In genomic region chr3:37817434-37817805, GRCm38 (mm10) we compare ENCODE assay signal across 13 mouse cellular contexts.
DNase-seq lines count a peak whose midpoint lies in the region; ATAC-seq and TF ChIP-seq lines count a peak whose summit lies in the region.
"Had no signal": no experiment of that assay in that cellular context is flagged by ENCODE, and none has a peak within 500 bp of the region (broad histone marks: within the 10 kb centered on the region; RNA-seq: fewer than 3 reads in every experiment).

No protein-coding gene starts in this region.

- H3K9me3 ChIP-seq in forebrain, embryonic 14.5 days (replicated peaks; ENCODE audit: control insufficient read depth, low read length): no peaks in the 10 kb centered on the region
- no peaks in the 10 kb centered on the region for H3K9me3 ChIP-seq in forebrain, embryonic 13.5 days (replicated peaks)
- H3K9me3 ChIP-seq in intestine, embryonic 14.5 days (ENCODE audit: control insufficient read depth, low read length): no peaks in the 10 kb centered on the region
- H3K9me3 ChIP-seq in intestine, postnatal 0 days (ENCODE audit: control insufficient read depth): no peaks in the 10 kb centered on the region
- H3K9me3 ChIP-seq in neural tube, embryonic 13.5 days: no peaks in the 10 kb centered on the region
- H3K9me3 ChIP-seq: embryonic facial prominence, embryonic 12.5 days; liver, embryonic 13.5 days; megakaryocyte, embryonic 14.5 days had no signal

- 17% methylated on average over 3 of the region's 3 CpGs for WGBS in forebrain, embryonic 14.5 days
- WGBS in forebrain, embryonic 13.5 days: 25% methylated on average over 3 of the region's 3 CpGs
- WGBS in intestine, embryonic 14.5 days: 73% methylated on average over 3 of the region's 3 CpGs
- 78% methylated on average over 3 of the region's 3 CpGs for WGBS in intestine, postnatal 0 days
- 62% methylated on average over 3 of the region's 3 CpGs for WGBS in neural tube, embryonic 13.5 days

- TF ChIP-seq CTCF in intestine, postnatal 0 days (IDR thresholded peaks at IDR 0.05; ENCODE audit: low read depth): no peak

- H3K4me3 ChIP-seq in forebrain, embryonic 14.5 days (ENCODE audit: low read depth, low read length): no peak overlapping the region
- no peak overlapping the region for H3K4me3 ChIP-seq in forebrain, embryonic 13.5 days
- no peak overlapping the region for H3K4me3 ChIP-seq in intestine, embryonic 14.5 days (ENCODE audit: low read depth, low read length)
- H3K4me3 ChIP-seq in intestine, postnatal 0 days (ENCODE audit: low read depth, low read length): no peak overlapping the region
- no peak overlapping the region for H3K4me3 ChIP-seq in neural tube, embryonic 13.5 days
- H3K4me3 ChIP-seq: embryonic facial prominence, embryonic 12.5 days; liver, embryonic 13.5 days; megakaryocyte, embryonic 14.5 days; myocyte had no signal

- H3K27me3 ChIP-seq in forebrain, embryonic 14.5 days (replicated peaks; ENCODE audit: control insufficient read depth, insufficient read depth, low read length): no peaks in the 10 kb centered on the region
- peaks cover 33% of the 10 kb centered on the region for H3K27me3 ChIP-seq in forebrain, embryonic 13.5 days
- no peaks in the 10 kb centered on the region for H3K27me3 ChIP-seq in intestine, embryonic 14.5 days (replicated peaks; ENCODE audit: control insufficient read depth, insufficient read depth, low read length)
- H3K27me3 ChIP-seq in intestine, postnatal 0 days (replicated peaks; ENCODE audit: control insufficient read depth, insufficient read depth, low read length): no peaks in the 10 kb centered on the region
- H3K27me3 ChIP-seq in neural tube, embryonic 13.5 days: no peaks in the 10 kb centered on the region
- H3K27me3 ChIP-seq: embryonic facial prominence, embryonic 12.5 days; liver, embryonic 13.5 days; megakaryocyte, embryonic 14.5 days had no signal

- H3K4me2 ChIP-seq in forebrain, embryonic 14.5 days (ENCODE audit: low read length): no peak overlapping the region
- H3K4me2 ChIP-seq in forebrain, embryonic 13.5 days: no peak overlapping the region
- H3K4me2 ChIP-seq in intestine, embryonic 14.5 days (ENCODE audit: low read length): no peak overlapping the region
- no peak overlapping the region for H3K4me2 ChIP-seq in intestine, postnatal 0 days (replicated peaks; ENCODE audit: low read depth)
- H3K4me2 ChIP-seq in neural tube, embryonic 13.5 days: no peak overlapping the region
- H3K4me2 ChIP-seq: embryonic facial prominence, embryonic 12.5 days; liver, embryonic 13.5 days had no signal

- peak overlapping the region; percentile 59; the same call in 1 of the 2 replicates for H3K27ac ChIP-seq in forebrain, embryonic 14.5 days (ENCODE audit: low read depth, low read length)
- no peak overlapping the region for H3K27ac ChIP-seq in forebrain, embryonic 13.5 days
- no peak overlapping the region for H3K27ac ChIP-seq in intestine, embryonic 14.5 days (ENCODE audit: low read depth)
- H3K27ac ChIP-seq in intestine, postnatal 0 days (ENCODE audit: low read depth, low read length): no peak overlapping the region
- H3K27ac ChIP-seq in neural tube, embryonic 13.5 days (replicated peaks): 0 out of 2 replicates have a peak overlapping the region, but pooled peaks have one; percentile 46
- H3K27ac ChIP-seq: embryonic facial prominence, embryonic 12.5 days; liver, embryonic 13.5 days had no signal

- H3K9ac ChIP-seq in forebrain, embryonic 14.5 days (ENCODE audit: low read length): no peak overlapping the region
- no peak overlapping the region for H3K9ac ChIP-seq in forebrain, embryonic 13.5 days
- no peak overlapping the region for H3K9ac ChIP-seq in intestine, embryonic 14.5 days (ENCODE audit: low read length)
- no peak overlapping the region for H3K9ac ChIP-seq in intestine, postnatal 0 days (ENCODE audit: low read depth, low read length)
- H3K9ac ChIP-seq in neural tube, embryonic 13.5 days: no peak overlapping the region
- H3K9ac ChIP-seq: embryonic facial prominence, embryonic 12.5 days; liver, embryonic 13.5 days had no signal

- peak; percentile 46 for DNase-seq in forebrain, embryonic 14.5 days (ENCODE audit: low spot score)
- peak; percentile 4 for DNase-seq in intestine, embryonic 14.5 days (ENCODE audit: low spot score)
- no peak for DNase-seq in neural tube, embryonic 10.5 days (ENCODE audit: extremely low spot score, low spot score)
- DNase-seq: kidney, adult 18-20 months; kidney, postnatal 14 days; liver, embryonic 13.5 days had no signal

- no peaks in the 10 kb centered on the region for H3K36me3 ChIP-seq in forebrain, embryonic 14.5 days (ENCODE audit: control insufficient read depth, insufficient read depth, low read length)
- H3K36me3 ChIP-seq in forebrain, embryonic 13.5 days (ENCODE audit: poor library complexity, severe bottlenecking): no peaks in the 10 kb centered on the region
- H3K36me3 ChIP-seq in intestine, embryonic 14.5 days (ENCODE audit: control insufficient read depth, insufficient read depth, low read length): no peaks in the 10 kb centered on the region
- H3K36me3 ChIP-seq in intestine, postnatal 0 days (ENCODE audit: control insufficient read depth, insufficient read depth): no peaks in the 10 kb centered on the region
- no peaks in the 10 kb centered on the region for H3K36me3 ChIP-seq in neural tube, embryonic 13.5 days
- H3K36me3 ChIP-seq: embryonic facial prominence, embryonic 12.5 days; liver, embryonic 13.5 days had no signal

- H3K4me1 ChIP-seq in forebrain, embryonic 14.5 days (ENCODE audit: control insufficient read depth, insufficient read depth, low read length): peaks cover 8% of the 10 kb centered on the region
- H3K4me1 ChIP-seq in forebrain, embryonic 13.5 days: peaks cover 18% of the 10 kb centered on the region
- no peaks in the 10 kb centered on the region for H3K4me1 ChIP-seq in intestine, embryonic 14.5 days (replicated peaks; ENCODE audit: control insufficient read depth, insufficient read depth, low read length)
- no peaks in the 10 kb centered on the region for H3K4me1 ChIP-seq in intestine, postnatal 0 days (replicated peaks; ENCODE audit: control insufficient read depth, insufficient read depth, low read length)
- peaks cover 9% of the 10 kb centered on the region for H3K4me1 ChIP-seq in neural tube, embryonic 13.5 days (replicated peaks)
- H3K4me1 ChIP-seq: embryonic facial prominence, embryonic 12.5 days; liver, embryonic 13.5 days had no signal

- ATAC-seq in forebrain, embryonic 14.5 days: no peak
- no peak for ATAC-seq in forebrain, embryonic 13.5 days
- no peak for ATAC-seq in intestine, embryonic 14.5 days (replicated peaks; ENCODE audit: low FRiP score, low TSS enrichment, low read depth)
- no peak for ATAC-seq in intestine, postnatal 0 days
- ATAC-seq in neural tube, embryonic 13.5 days (ENCODE audit: low read depth): no peak
- ATAC-seq in inflammation-experienced regulatory T-cells, adult 6 months: no peak

Comparison
In these comparisons a context has a peak if more than half of its experiments do, and no peak if none do; other contexts are left out.
1. H3K27ac ChIP-seq: peak in forebrain, embryonic 14.5 days (single experiment) and neural tube, embryonic 13.5 days (single experiment); none in forebrain, embryonic 13.5 days (single experiment), intestine, embryonic 14.5 days (single experiment) and intestine, postnatal 0 days (single experiment).